Mouse (Mus musculus) liver, adult 2 months (tissue): ENCODE data around the gene Agap1.

ENCODE experiments used
- CTCF ChIP-seq: fragments of 200-500 bp; IDR thresholded peaks from 2 replicates; pipeline ENCODE4 v1.5.1; 2011; ENCODE audit warnings: low read depth, low read length, control low read depth
- POLR2A ChIP-seq: fragments of 200-500 bp; IDR thresholded peaks from 2 replicates; pipeline ENCODE4 v1.6.1; 2011; ENCODE audit warnings: low read length, control low read depth; ENCODE audit not compliant: insufficient read depth; ENCODE audit errors: extremely low read depth

- TF ChIP-seq POLR2A (no peak), CTCF (no peak)
Measured at GRCm38 (mm10) chr1:89457126-89458031, 2.8 kb downstream of the Agap1 start.
